Mouse (Mus musculus) stomach, postnatal 0 days (tissue): ENCODE measurements around the gene Mgrn1.

Experiments
- CTCF ChIP-seq: IDR thresholded peaks from 2 replicates; pipeline ENCODE4 v1.5.1; 2016; ENCODE audit warnings: antibody characterized with exemption, low read depth, mild to moderate bottlenecking, moderate library complexity
- EP300 ChIP-seq: optimal IDR thresholded peaks from 2 replicates; pipeline ENCODE3; 2016; ENCODE audit warnings: antibody characterized with exemption

- TF ChIP-seq CTCF (no peak), EP300 (no peak)
Measured at GRCm38 (mm10) chr16:4886690-4887020, 606 bp downstream of the Mgrn1 start.
